Mouse (Mus musculus): Measurements from ENCODE around the gene Gxylt2.

GRCm38 (mm10) chr6:100807187-100807586, 102.7 kb downstream of the Gxylt2 start:
- TF ChIP-seq POLR2A (IDR thresholded peaks at IDR 0.05; ENCODE audit: borderline replicate concordance, control insufficient read depth, low read depth, low read length) (no peak), CTCF (IDR thresholded peaks at IDR 0.05; ENCODE audit: control insufficient read depth, insufficient read depth, low read length) (no peak)
